Mouse (Mus musculus) forebrain, embryonic 13.5 days (tissue): ENCODE data around the gene Mitf. TPM values are rescaled to one million over a fixed set of nuclear protein-coding genes. Genes with fewer than 3 reads are reported as not detected.
A peak's percentile ranks its signal among the peaks of the same experiment; 100 is the strongest.

Source experiments
- ATAC-seq: fragments of 200-750 bp; cut with Nextera tagmentation; 2 replicates; pipeline ENCODE4 v1.8.0; 2017
- H3K27ac ChIP-seq: fragments of 300-500 bp; sonication (generic); 2 replicates; pipeline ENCODE4 v1.5.1; 2015; ENCODE audit warnings: inconsistent platforms, mild to moderate bottlenecking, moderate library complexity
- H3K27me3 ChIP-seq: fragments of 300-500 bp; sonication (generic); 2 replicates; pipeline ENCODE4 v1.6.1; 2015; ENCODE audit warnings: mild to moderate bottlenecking, inconsistent platforms
- H3K36me3 ChIP-seq: fragments of 300-500 bp; sonication (generic); 2 replicates; pipeline ENCODE4 v1.6.1; 2015; ENCODE audit warnings: mild to moderate bottlenecking, inconsistent platforms; ENCODE audit not compliant: poor library complexity, severe bottlenecking
- H3K4me1 ChIP-seq: fragments of 300-500 bp; sonication (generic); 2 replicates; pipeline ENCODE4 v1.6.1; 2015; ENCODE audit warnings: inconsistent platforms
- H3K4me2 ChIP-seq: fragments of 300-500 bp; sonication (generic); 2 replicates; pipeline ENCODE4 v1.6.1; 2015; ENCODE audit warnings: inconsistent platforms, mild to moderate bottlenecking, moderate library complexity
- H3K4me3 ChIP-seq: fragments of 300-500 bp; sonication (generic); 2 replicates; pipeline ENCODE4 v1.5.1; 2015; ENCODE audit warnings: mild to moderate bottlenecking, inconsistent platforms
- H3K9ac ChIP-seq: fragments of 300-500 bp; sonication (generic); 2 replicates; pipeline ENCODE4 v1.6.1; 2015; ENCODE audit warnings: mild to moderate bottlenecking, inconsistent platforms
- H3K9me3 ChIP-seq: fragments of 300-500 bp; sonication (generic); replicated peaks from 2 replicates; pipeline ENCODE4 v1.6.1; 2016; ENCODE audit warnings: inconsistent platforms
- WGBS: fragments of 180-500 bp; shearing (Covaris S2); methylation state at CpG from one replicate; pipeline ENCODE4 v1.1.7; 2015; 5-methylcytosine and 5-hydroxymethylcytosine counted together
- polyA plus RNA-seq: library from polyadenylated mRNA; unstranded; fragments of >200 nt; fragmentation: Nextera tagmentation; extraction: Ambion mirVana; gene quantifications from 2 replicates; pipeline ENCODE4 v1.2.1, GENCODE M21; 2015

The Mitf gene
- polyA plus RNA-seq, 1 experiment from 2014 or later: 1.0 TPM

GRCm38 (mm10) chr6:97924221-97924620 lies 117.4 kb downstream of the Mitf start:
- Histone ChIP-seq H3K36me3 (no peaks in the 10 kb centered on the region), H3K27ac (no peak overlapping the region), H3K4me2 (no peak overlapping the region), H3K27me3 (no peaks in the 10 kb centered on the region), H3K4me1 (no peaks in the 10 kb centered on the region; the same call in 1 of the 2 replicates), H3K9ac (no peak overlapping the region), H3K4me3 (no peak overlapping the region), H3K9me3 (no peaks in the 10 kb centered on the region)
- 87% methylated on average over 3 of the region's 3 CpGs for WGBS
- no peak for ATAC-seq

- Histone ChIP-seq H3K36me3 (no peaks in the 10 kb centered on the region), H3K9me3 (no peaks in the 10 kb centered on the region), H3K4me3 (no peak overlapping the region), H3K4me2 (no peak overlapping the region), H3K27ac (no peak overlapping the region), H3K27me3 (peaks cover 22% of the 10 kb centered on the region), H3K9ac (no peak overlapping the region), H3K4me1 (no peaks in the 10 kb centered on the region)
- ATAC-seq: no peak
- WGBS: 81% methylated on average over 3 of the region's 3 CpGs
Observed at GRCm38 (mm10) chr6:97929051-97929450, 122.2 kb downstream of the Mitf start.

GRCm38 (mm10) chr6:97929466-97929865 lies 122.6 kb downstream of the Mitf start:
- Histone ChIP-seq H3K27ac (no peak overlapping the region), H3K9ac (no peak overlapping the region), H3K9me3 (no peaks in the 10 kb centered on the region), H3K4me3 (no peak overlapping the region), H3K36me3 (no peaks in the 10 kb centered on the region), H3K4me2 (no peak overlapping the region), H3K4me1 (no peaks in the 10 kb centered on the region), H3K27me3 (peaks cover 22% of the 10 kb centered on the region)
- 78% methylated on average over 7 of the region's 7 CpGs for WGBS
- no peak for ATAC-seq

- Histone ChIP-seq H3K36me3 (no peaks in the 10 kb centered on the region), H3K27me3 (peaks cover 35% of the 10 kb centered on the region), H3K27ac (no peak overlapping the region), H3K9ac (no peak overlapping the region), H3K4me3 (no peak overlapping the region), H3K4me2 (peak overlapping the region; percentile 45; the same call in 1 of the 2 replicates), H3K9me3 (no peaks in the 10 kb centered on the region), H3K4me1 (peaks cover 31% of the 10 kb centered on the region)
- WGBS: 50% methylated on average over 5 of the region's 5 CpGs
- ATAC-seq: peak; percentile 36; the same call in 1 of the 2 replicates
Observed at GRCm38 (mm10) chr6:97937139-97937538, 130.3 kb downstream of the Mitf start.

GRCm38 (mm10) chr6:97937897-97938614 lies 131.2 kb downstream of the Mitf start:
- Histone ChIP-seq H3K27ac (no peak overlapping the region), H3K4me3 (no peak overlapping the region; the same call in 1 of the 2 replicates)
- peak; percentile 58; the same call in 1 of the 2 replicates for ATAC-seq

GRCm38 (mm10) chr6:97940916-97941315 lies 134.1 kb downstream of the Mitf start:
- no peak for ATAC-seq
- no peak overlapping the region for H3K27ac ChIP-seq
- H3K9ac ChIP-seq: no peak overlapping the region
- no peaks in the 10 kb centered on the region for H3K36me3 ChIP-seq
- peaks cover 31% of the 10 kb centered on the region for H3K4me1 ChIP-seq
- 36% methylated on average over 12 of the region's 12 CpGs for whole genome bisulfite sequencing
- no peaks in the 10 kb centered on the region for H3K9me3 ChIP-seq
- H3K4me3 ChIP-seq: no peak overlapping the region
- H3K4me2 ChIP-seq: peak overlapping the region; percentile 15; the same call in 1 of the 2 replicates
- H3K27me3 ChIP-seq: peaks cover 41% of the 10 kb centered on the region

More at GRCm38 (mm10) chr6:97937897-97938614, 131.2 kb downstream of the Mitf start:
- Histone ChIP-seq H3K9ac (no peak overlapping the region), H3K4me2 (peak overlapping the region; percentile 45), H3K36me3 (no peaks in the 10 kb centered on the region), H3K9me3 (no peaks in the 10 kb centered on the region), H3K4me1 (peaks cover 31% of the 10 kb centered on the region), H3K27me3 (peaks cover 29% of the 10 kb centered on the region)
- 7% methylated on average over 11 of the region's 11 CpGs for WGBS

- H3K4me1 ChIP-seq: peaks cover 16% of the 10 kb centered on the region
- 15% methylated on average over 13 of the region's 13 CpGs for WGBS
- H3K9ac ChIP-seq: no peak overlapping the region
- ATAC-seq: peak; percentile 66; the same call in 1 of the 2 replicates
- no peak overlapping the region for H3K27ac ChIP-seq
- no peaks in the 10 kb centered on the region for H3K9me3 ChIP-seq
- no peak overlapping the region for H3K4me3 ChIP-seq
- no peaks in the 10 kb centered on the region for H3K36me3 ChIP-seq
- H3K27me3 ChIP-seq: peaks cover 42% of the 10 kb centered on the region
- H3K4me2 ChIP-seq: no peak overlapping the region
Observed at GRCm38 (mm10) chr6:97950033-97950881, 143.4 kb downstream of the Mitf start.

GRCm38 (mm10) chr6:97950882-97951245 lies 144.0 kb downstream of the Mitf start:
- H3K9me3 ChIP-seq: no peaks in the 10 kb centered on the region
- peak overlapping the region; percentile 16; the same call in 1 of the 2 replicates for H3K4me2 ChIP-seq
- no peak overlapping the region for H3K27ac ChIP-seq
- H3K36me3 ChIP-seq: no peaks in the 10 kb centered on the region
- no peak overlapping the region for H3K4me3 ChIP-seq
- H3K27me3 ChIP-seq: peaks cover 45% of the 10 kb centered on the region
- no peak overlapping the region for H3K9ac ChIP-seq
- WGBS: 6% methylated on average over 2 of the region's 2 CpGs
- no peak for ATAC-seq
- H3K4me1 ChIP-seq: peaks cover 16% of the 10 kb centered on the region

GRCm38 (mm10) chr6:97951711-97952110 lies 144.9 kb downstream of the Mitf start:
- peaks cover 16% of the 10 kb centered on the region for H3K4me1 ChIP-seq
- H3K36me3 ChIP-seq: no peaks in the 10 kb centered on the region
- H3K27me3 ChIP-seq: peaks cover 38% of the 10 kb centered on the region
- no peaks in the 10 kb centered on the region for H3K9me3 ChIP-seq
- H3K9ac ChIP-seq: no peak overlapping the region
- ATAC-seq: no peak
- H3K27ac ChIP-seq: no peak overlapping the region
- 59% methylated on average over 1 of the region's 1 CpGs for WGBS
- H3K4me3 ChIP-seq: no peak overlapping the region
- H3K4me2 ChIP-seq: no peak overlapping the region

GRCm38 (mm10) chr6:97952845-97953244 lies 146.0 kb downstream of the Mitf start:
- WGBS: 72% methylated on average over 8 of the region's 8 CpGs
- ATAC-seq: no peak
- no peak overlapping the region for H3K4me2 ChIP-seq

GRCm38 (mm10) chr6:97956121-97956520 lies 149.3 kb downstream of the Mitf start:
- H3K4me1 ChIP-seq: peaks cover 3% of the 10 kb centered on the region
- H3K4me2 ChIP-seq: no peak overlapping the region
- no peak overlapping the region for H3K27ac ChIP-seq
- H3K4me3 ChIP-seq: no peak overlapping the region
- no peaks in the 10 kb centered on the region for H3K9me3 ChIP-seq
- H3K9ac ChIP-seq: no peak overlapping the region
- H3K27me3 ChIP-seq: peaks cover 21% of the 10 kb centered on the region
- no peaks in the 10 kb centered on the region for H3K36me3 ChIP-seq
- WGBS: 86% methylated on average over 6 of the region's 6 CpGs
- ATAC-seq: no peak

More at GRCm38 (mm10) chr6:97952845-97953244, 146.0 kb downstream of the Mitf start:
- H3K27me3 ChIP-seq: peaks cover 27% of the 10 kb centered on the region
- H3K9ac ChIP-seq: no peak overlapping the region
- H3K4me3 ChIP-seq: no peak overlapping the region
- no peaks in the 10 kb centered on the region for H3K36me3 ChIP-seq
- peaks cover 16% of the 10 kb centered on the region for H3K4me1 ChIP-seq
- H3K9me3 ChIP-seq: no peaks in the 10 kb centered on the region
- H3K27ac ChIP-seq: no peak overlapping the region

GRCm38 (mm10) chr6:97956636-97957035 lies 149.8 kb downstream of the Mitf start:
- 94% methylated on average over 10 of the region's 10 CpGs for WGBS
- no peak overlapping the region for H3K4me3 ChIP-seq
- H3K36me3 ChIP-seq: no peaks in the 10 kb centered on the region
- no peak overlapping the region for H3K27ac ChIP-seq
- H3K9me3 ChIP-seq: no peaks in the 10 kb centered on the region
- H3K4me2 ChIP-seq: no peak overlapping the region
- no peak for ATAC-seq
- no peak overlapping the region for H3K9ac ChIP-seq
- peaks cover 21% of the 10 kb centered on the region for H3K27me3 ChIP-seq
- no peaks in the 10 kb centered on the region for H3K4me1 ChIP-seq
